Mouse (Mus musculus): ENCODE measurements around the gene Zbbx. TPM values are rescaled to one million over a fixed set of nuclear protein-coding genes. Genes with fewer than 3 reads are reported as not detected.

The Zbbx gene
- total RNA-seq (2021) (not detected), polyA plus RNA-seq (2012; rRNA removed) (not detected in 2 replicates)
- long read RNA-seq = 0 reads

GRCm38 (mm10) chr3:75164838-75165496, at the start of gene Zbbx:
TSS of gene Zbbx (minus strand) at chr3:75165034.
- no peak for DNase-seq

GRCm38 (mm10) chr3:75202808-75203503, 38.1 kb upstream of the Zbbx start:
- DNase-seq = peak; percentile 35

- DNase-seq = no peak
Measured at GRCm38 (mm10) chr3:75182606-75183005, 17.8 kb upstream of the Zbbx start.

- no peak for DNase-seq
Measured at GRCm38 (mm10) chr3:75141876-75142275, 23.0 kb downstream of the Zbbx start.

GRCm38 (mm10) chr3:75104867-75105266, 60.0 kb downstream of the Zbbx start:
- no peak for DNase-seq

GRCm38 (mm10) chr3:75085762-75086161, 79.1 kb downstream of the Zbbx start:
- no peak for DNase-seq

GRCm38 (mm10) chr3:75078906-75079305, 85.9 kb downstream of the Zbbx start:
- no peak for DNase-seq

GRCm38 (mm10) chr3:75009701-75010100, 155.1 kb downstream of the Zbbx start:
- no peak for DNase-seq

Other genes with a start within 250 kb of the Zbbx start
- gene Serpini2, start 105.0 kb upstream of the Zbbx start, total RNA-seq (2021) = not detected
- gene Serpini2, start 105.0 kb upstream of the Zbbx start, polyA plus RNA-seq (2012; rRNA removed) = not detected in 2 replicates